Mouse (Mus musculus) frontal cortex, postnatal 25 days (tissue): Measurements from ENCODE around the gene Smc1b.

Source experiments
- DNase-seq, 2 experiments: peaks; one replicate each; pipeline ENCODE4 v3.0.0; 2022; ENCODE audit warnings: low spot score in 2 of 2

Gene Smc1b

GRCm38 (mm10) chr15:85131275-85132192, at the start of gene Smc1b, which contains the start of gene Ribc2:
Gene Smc1b, minus strand, starts transcription at chr15:85131964.
Gene Ribc2, plus strand, starts transcription at chr15:85132078.
- DNase-seq, result peak; percentile 48 to 60

- DNase-seq, result no peak
These were observed 48.6 kb upstream of the Smc1b start for GRCm38 (mm10) chr15:85180368-85180767.

GRCm38 (mm10) chr15:85179528-85180180, 47.9 kb upstream of the Smc1b start:
- no peak for DNase-seq

- no peak for DNase-seq
These were observed 46.4 kb upstream of the Smc1b start for GRCm38 (mm10) chr15:85178172-85178571.

- DNase-seq, result no peak
These were observed 45.8 kb upstream of the Smc1b start for GRCm38 (mm10) chr15:85177576-85177975.

GRCm38 (mm10) chr15:85174060-85174459, 42.3 kb upstream of the Smc1b start:
- DNase-seq, result no peak

GRCm38 (mm10) chr15:85173425-85173824, 41.7 kb upstream of the Smc1b start:
- no peak for DNase-seq

GRCm38 (mm10) chr15:85172054-85172453, 40.3 kb upstream of the Smc1b start:
- no peak for DNase-seq

- DNase-seq, result no peak
These were observed 35.4 kb upstream of the Smc1b start for GRCm38 (mm10) chr15:85167086-85167679.

- DNase-seq, result no peak
These were observed 34.7 kb upstream of the Smc1b start for GRCm38 (mm10) chr15:85166433-85166933.

- no peak for DNase-seq
These were observed 31.2 kb upstream of the Smc1b start for GRCm38 (mm10) chr15:85162693-85163663.

- DNase-seq, result no peak
These were observed 29.7 kb upstream of the Smc1b start for GRCm38 (mm10) chr15:85161416-85161815.

GRCm38 (mm10) chr15:85156198-85156597, 24.4 kb upstream of the Smc1b start:
- no peak for DNase-seq

- DNase-seq, result no peak
These were observed 22.3 kb upstream of the Smc1b start for GRCm38 (mm10) chr15:85154091-85154490.

- DNase-seq, result no peak
These were observed 20.8 kb upstream of the Smc1b start for GRCm38 (mm10) chr15:85152577-85152976.

GRCm38 (mm10) chr15:85151433-85151918, 19.7 kb upstream of the Smc1b start:
- peak; percentile 66 to 70 for DNase-seq

- DNase-seq, result no peak
These were observed 12.5 kb upstream of the Smc1b start for GRCm38 (mm10) chr15:85144249-85144648.

- no peak for DNase-seq
These were observed 12.0 kb upstream of the Smc1b start for GRCm38 (mm10) chr15:85143747-85144146.

- peak in 1 of 2 experiments; percentile 0 for DNase-seq
These were observed 11.4 kb upstream of the Smc1b start for GRCm38 (mm10) chr15:85143161-85143560.

GRCm38 (mm10) chr15:85142441-85142840, 10.7 kb upstream of the Smc1b start:
- DNase-seq, result peak in 1 of 2 experiments; percentile 1

GRCm38 (mm10) chr15:85141290-85141689, 9.5 kb upstream of the Smc1b start:
- no peak for DNase-seq
